Mouse (Mus musculus) heart, embryonic 11.5 days (tissue): Measurements from ENCODE around the gene Rasl11a. TPM values are rescaled to one million over a fixed set of nuclear protein-coding genes. Genes with fewer than 3 reads are reported as not detected.
A peak's percentile ranks its signal among the peaks of the same experiment; 100 is the strongest.

ENCODE experiments used
- ATAC-seq: fragments of 200-750 bp; cut with Nextera tagmentation; replicated peaks from 2 replicates; pipeline ENCODE4 v1.8.0; 2017; ENCODE audit warnings: moderate library complexity; ENCODE audit not compliant: insufficient number of reproducible peaks, low FRiP score, low TSS enrichment
- H3K27ac ChIP-seq: fragments of 300-500 bp; sonication (generic); 2 replicates; pipeline ENCODE4 v1.5.1; 2014; ENCODE audit warnings: mild to moderate bottlenecking, low read depth, low read length
- H3K27me3 ChIP-seq: fragments of 300-500 bp; sonication (generic); 2 replicates; pipeline ENCODE4 v1.6.1; 2014; ENCODE audit warnings: mild to moderate bottlenecking, low read length, mixed read lengths; ENCODE audit not compliant: control insufficient read depth, insufficient read depth
- H3K36me3 ChIP-seq: fragments of 300-500 bp; sonication (generic); 2 replicates; pipeline ENCODE4 v1.6.1; 2014; ENCODE audit warnings: mild to moderate bottlenecking, low read length, moderate library complexity, mixed read lengths; ENCODE audit not compliant: control insufficient read depth, insufficient read depth
- H3K4me1 ChIP-seq: fragments of 300-500 bp; sonication (generic); 2 replicates; pipeline ENCODE4 v1.6.1; 2014; ENCODE audit warnings: low read length; ENCODE audit not compliant: control insufficient read depth, insufficient read depth
- H3K4me2 ChIP-seq: fragments of 300-500 bp; sonication (generic); 2 replicates; pipeline ENCODE4 v1.6.1; 2014; ENCODE audit warnings: mild to moderate bottlenecking, moderate library complexity
- H3K4me3 ChIP-seq: fragments of 300-500 bp; sonication (generic); 2 replicates; pipeline ENCODE4 v1.5.1; 2014; ENCODE audit warnings: low read depth, low read length
- H3K9ac ChIP-seq: fragments of 300-500 bp; sonication (generic); 2 replicates; pipeline ENCODE4 v1.6.1; 2014; ENCODE audit warnings: mild to moderate bottlenecking, low read depth, low read length, moderate library complexity
- H3K9me3 ChIP-seq: fragments of 300-500 bp; sonication (generic); replicated peaks from 2 replicates; pipeline ENCODE4 v1.6.1; 2016; ENCODE audit warnings: low read length; ENCODE audit not compliant: control insufficient read depth
- WGBS: fragments of 180-500 bp; shearing (Covaris S2); extraction: QIAGEN DNeasy Blood & Tissue Kit; methylation state at CpG from one replicate; pipeline ENCODE4 v1.1.7; 2014; ENCODE audit not compliant: insufficient replicate concordance; 5-methylcytosine and 5-hydroxymethylcytosine counted together
- polyA plus RNA-seq: library from polyadenylated mRNA; unstranded; fragments of >200 nt; fragmentation: Nextera tagmentation; extraction: Ambion mirVana; gene quantifications from 2 replicates; pipeline ENCODE4 v1.2.1, GENCODE M21; 2014

Rasl11a gene
- 10.9 and 11.3 TPM in 2 replicates for polyA plus RNA-seq

- peak within 1 kb of the TSS; percentile 54 for H3K27ac ChIP-seq
- H3K36me3 ChIP-seq = no peaks in the 10 kb centered on the region
- 0 out of 2 replicates have a peak, but pooled peaks cover 3% of the 10 kb centered on the region for H3K27me3 ChIP-seq
- H3K9me3 ChIP-seq = no peaks in the 10 kb centered on the region
- peak within 1 kb of the TSS; percentile 85 for H3K4me2 ChIP-seq
- peak within 1 kb of the TSS; percentile 68 for H3K9ac ChIP-seq
- WGBS = under 1% methylated on average over 40 of the region's 40 CpGs
- peak within 1 kb of the TSS; percentile 60 for H3K4me3 ChIP-seq
- peak; percentile 83 for ATAC-seq
- H3K4me1 ChIP-seq = peaks cover 13% of the 10 kb centered on the region
Observed at GRCm38 (mm10) chr5:146844945-146845365, at the start of gene Rasl11a. TSS of gene Rasl11a (plus strand) at chr5:146845071.

GRCm38 (mm10) chr5:146795728-146796127, 49.1 kb upstream of the Rasl11a start:
- Histone ChIP-seq H3K27ac (no peak overlapping the region), H3K4me1 (peaks cover 26% of the 10 kb centered on the region), H3K27me3 (no peaks in the 10 kb centered on the region), H3K36me3 (no peaks in the 10 kb centered on the region), H3K4me3 (no peak overlapping the region), H3K4me2 (no peak overlapping the region), H3K9ac (no peak overlapping the region), H3K9me3 (no peaks in the 10 kb centered on the region)
- ATAC-seq = no peak
- 71% methylated on average over 13 of the region's 13 CpGs for WGBS

- Histone ChIP-seq H3K4me1 (peaks cover 5% of the 10 kb centered on the region), H3K4me3 (no peak overlapping the region), H3K9ac (no peak overlapping the region), H3K36me3 (no peaks in the 10 kb centered on the region), H3K9me3 (no peaks in the 10 kb centered on the region), H3K27ac (no peak overlapping the region), H3K4me2 (no peak overlapping the region), H3K27me3 (no peaks in the 10 kb centered on the region)
- ATAC-seq = no peak
- WGBS = 53% methylated on average over 9 of the region's 9 CpGs
Observed at GRCm38 (mm10) chr5:146798031-146798430, 46.8 kb upstream of the Rasl11a start.

- WGBS = 78% methylated on average over 8 of the region's 8 CpGs
Observed at GRCm38 (mm10) chr5:146806004-146806430, 38.9 kb upstream of the Rasl11a start.

GRCm38 (mm10) chr5:146809951-146810350, 34.9 kb upstream of the Rasl11a start:
- Histone ChIP-seq H3K9ac (no peak overlapping the region), H3K27me3 (no peaks in the 10 kb centered on the region), H3K4me1 (no peaks in the 10 kb centered on the region), H3K4me2 (no peak overlapping the region), H3K9me3 (no peaks in the 10 kb centered on the region), H3K4me3 (no peak overlapping the region), H3K27ac (no peak overlapping the region), H3K36me3 (no peaks in the 10 kb centered on the region)
- WGBS = 71% methylated on average over 5 of the region's 5 CpGs
- ATAC-seq = no peak

More at GRCm38 (mm10) chr5:146806004-146806430, 38.9 kb upstream of the Rasl11a start:
- no peaks in the 10 kb centered on the region for H3K27me3 ChIP-seq
- H3K4me1 ChIP-seq = no peaks in the 10 kb centered on the region
- H3K36me3 ChIP-seq = no peaks in the 10 kb centered on the region
- no peaks in the 10 kb centered on the region for H3K9me3 ChIP-seq
- no peak overlapping the region for H3K4me3 ChIP-seq
- no peak for ATAC-seq
- no peak overlapping the region for H3K27ac ChIP-seq
- H3K4me2 ChIP-seq = no peak overlapping the region
- H3K9ac ChIP-seq = no peak overlapping the region

- no peak for ATAC-seq
- WGBS = 92% methylated on average over 5 of the region's 5 CpGs
- no peak overlapping the region for H3K27ac ChIP-seq
- no peak overlapping the region for H3K4me3 ChIP-seq
- no peaks in the 10 kb centered on the region for H3K27me3 ChIP-seq
- no peak overlapping the region for H3K9ac ChIP-seq
- H3K4me1 ChIP-seq = no peaks in the 10 kb centered on the region
- H3K4me2 ChIP-seq = no peak overlapping the region
- H3K9me3 ChIP-seq = no peaks in the 10 kb centered on the region
- no peaks in the 10 kb centered on the region for H3K36me3 ChIP-seq
Observed at GRCm38 (mm10) chr5:146812866-146813265, 32.0 kb upstream of the Rasl11a start.

GRCm38 (mm10) chr5:146813421-146813820, 31.4 kb upstream of the Rasl11a start:
- ATAC-seq = no peak
- H3K4me1 ChIP-seq = no peaks in the 10 kb centered on the region
- no peaks in the 10 kb centered on the region for H3K9me3 ChIP-seq
- no peak overlapping the region for H3K9ac ChIP-seq
- no peak overlapping the region for H3K4me3 ChIP-seq
- no peak overlapping the region for H3K4me2 ChIP-seq
- 81% methylated on average over 4 of the region's 4 CpGs for WGBS
- H3K27ac ChIP-seq = no peak overlapping the region
- H3K36me3 ChIP-seq = no peaks in the 10 kb centered on the region
- no peaks in the 10 kb centered on the region for H3K27me3 ChIP-seq

GRCm38 (mm10) chr5:146815394-146815793, 29.5 kb upstream of the Rasl11a start:
- Histone ChIP-seq H3K27ac (no peak overlapping the region), H3K9ac (no peak overlapping the region), H3K27me3 (no peaks in the 10 kb centered on the region), H3K9me3 (no peaks in the 10 kb centered on the region), H3K4me1 (no peaks in the 10 kb centered on the region), H3K4me2 (no peak overlapping the region), H3K4me3 (no peak overlapping the region), H3K36me3 (no peaks in the 10 kb centered on the region)
- WGBS = 55% methylated on average over 4 of the region's 4 CpGs
- ATAC-seq = no peak

- WGBS = 73% methylated on average over 8 of the region's 8 CpGs
- no peak overlapping the region for H3K9ac ChIP-seq
- H3K36me3 ChIP-seq = no peaks in the 10 kb centered on the region
- H3K4me3 ChIP-seq = no peak overlapping the region
- no peaks in the 10 kb centered on the region for H3K4me1 ChIP-seq
- no peaks in the 10 kb centered on the region for H3K27me3 ChIP-seq
- H3K27ac ChIP-seq = no peak overlapping the region
- H3K4me2 ChIP-seq = no peak overlapping the region
- no peak for ATAC-seq
- no peaks in the 10 kb centered on the region for H3K9me3 ChIP-seq
Observed at GRCm38 (mm10) chr5:146817583-146817982, 27.3 kb upstream of the Rasl11a start.
